Mouse (Mus musculus) mature B cell (primary cell): ENCODE measurements around the gene Prkar1b.

ENCODE experiments used
- in situ Hi-C: fragments of 300-500 bp; cut with MboI; formaldehyde crosslinking; loops from 2 replicates; pipeline ENCODE4 v1.14.3; 2019

Prkar1b gene

GRCm38 (mm10) chr5:139149681-139150602, at the start of gene Prkar1b, which contains the start of gene Dnaaf5:
Gene Prkar1b (minus strand): TSS chr5:139150001.
Gene Dnaaf5 (plus strand): TSS chr5:139150223.
- in situ Hi-C loops, result no loop called here

- in situ Hi-C loops, result no loop called here
These were observed 49.8 kb upstream of the Prkar1b start for GRCm38 (mm10) chr5:139199636-139199994.

GRCm38 (mm10) chr5:139198779-139199178, 49.0 kb upstream of the Prkar1b start:
- in situ Hi-C loops, result no loop called here

- in situ Hi-C loops, result no loop called here
These were observed 41.2 kb upstream of the Prkar1b start for GRCm38 (mm10) chr5:139190958-139191357.

- in situ Hi-C loops, result no loop called here
These were observed 39.9 kb upstream of the Prkar1b start for GRCm38 (mm10) chr5:139189726-139190125.

- in situ Hi-C loops, result no loop called here
These were observed 35.1 kb upstream of the Prkar1b start for GRCm38 (mm10) chr5:139184897-139185296.

- in situ Hi-C loops, result no loop called here
These were observed 33.8 kb upstream of the Prkar1b start for GRCm38 (mm10) chr5:139183601-139184000.

GRCm38 (mm10) chr5:139183131-139183530, 33.3 kb upstream of the Prkar1b start:
- in situ Hi-C loops, result no loop called here

- in situ Hi-C loops, result loop anchor here (5.0 kb wide), 2 partner anchors 107 to 332 kb away; no protein-coding TSS in a partner anchor
These were observed 29.3 kb upstream of the Prkar1b start for GRCm38 (mm10) chr5:139178895-139179631.

- in situ Hi-C loops, result loop anchor here (5.0 kb wide), 2 partner anchors 103 to 328 kb away; no protein-coding TSS in a partner anchor
These were observed 25.1 kb upstream of the Prkar1b start for GRCm38 (mm10) chr5:139174556-139175547.

- in situ Hi-C loops, result no loop called here
These were observed 24.3 kb upstream of the Prkar1b start for GRCm38 (mm10) chr5:139174141-139174540.

GRCm38 (mm10) chr5:139171929-139172328, 22.1 kb upstream of the Prkar1b start:
- in situ Hi-C loops, result no loop called here

- in situ Hi-C loops, result no loop called here
These were observed 17.7 kb upstream of the Prkar1b start for GRCm38 (mm10) chr5:139167548-139167947.

GRCm38 (mm10) chr5:139166781-139167361, 17.1 kb upstream of the Prkar1b start:
- in situ Hi-C loops, result no loop called here

GRCm38 (mm10) chr5:139161632-139162031, 11.8 kb upstream of the Prkar1b start:
- in situ Hi-C loops, result no loop called here

GRCm38 (mm10) chr5:139160899-139161298, 11.1 kb upstream of the Prkar1b start:
- in situ Hi-C loops, result no loop called here

- in situ Hi-C loops, result no loop called here
These were observed 816 bp upstream of the Prkar1b start for GRCm38 (mm10) chr5:139150603-139151031.

- in situ Hi-C loops, result no loop called here
These were observed 662 bp downstream of the Prkar1b start for GRCm38 (mm10) chr5:139149006-139149672.

- in situ Hi-C loops, result no loop called here
These were observed 2.4 kb downstream of the Prkar1b start for GRCm38 (mm10) chr5:139147178-139148078.
